Mouse (Mus musculus): ENCODE measurements around the gene Etv6.

Gene Etv6

DNA sequence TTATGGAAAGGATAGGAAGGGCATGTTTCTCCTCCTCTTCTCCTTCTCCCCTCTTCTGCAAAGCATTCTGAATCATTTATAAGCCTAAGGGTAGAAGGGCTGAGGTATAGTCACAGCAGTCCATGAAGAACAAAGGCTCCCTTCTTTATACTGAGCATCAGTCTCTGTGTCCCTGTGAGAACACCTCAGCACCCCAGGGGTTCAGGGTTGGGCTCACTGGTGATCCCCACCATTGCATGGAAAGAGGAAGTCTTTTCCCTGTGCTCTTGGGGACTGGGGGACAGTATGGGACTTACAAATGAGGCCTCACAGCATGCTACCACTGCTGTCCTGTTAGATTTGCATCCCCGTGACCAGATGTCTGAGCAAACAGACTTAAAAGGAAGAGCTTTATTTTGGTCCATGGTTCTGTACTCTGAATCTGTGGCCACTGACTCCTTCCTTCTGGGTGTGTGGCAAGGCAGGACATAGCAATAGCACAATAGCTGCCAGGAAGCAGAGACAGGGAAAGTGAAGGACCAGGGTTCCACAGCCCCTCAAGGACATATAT lies 106.2 kb downstream of the Etv6 start:
- DNase-seq (ENCODE audit: low spot score in 2 of 2) = no peak

DNA sequence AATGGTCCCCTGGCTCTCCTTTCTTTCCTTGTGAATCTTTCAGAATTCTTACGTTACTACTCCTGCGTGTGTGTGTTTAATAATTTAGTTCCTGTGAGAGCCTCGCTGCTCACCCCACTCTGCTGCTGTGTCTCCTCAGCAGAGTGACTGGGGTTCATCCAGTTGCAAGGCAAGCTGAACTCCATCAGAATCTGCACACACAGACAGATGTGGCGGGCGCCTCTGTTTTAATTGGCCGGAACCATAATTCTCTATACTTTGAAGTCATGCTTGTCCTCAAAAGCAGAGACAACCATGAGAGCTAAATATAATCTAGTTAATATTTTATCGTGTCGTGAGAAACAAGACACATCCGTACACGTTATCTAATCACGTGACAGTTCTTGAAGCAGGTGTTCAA lies 107.2 kb downstream of the Etv6 start:
- DNase-seq (ENCODE audit: low spot score in 2 of 2) = no peak

DNA sequence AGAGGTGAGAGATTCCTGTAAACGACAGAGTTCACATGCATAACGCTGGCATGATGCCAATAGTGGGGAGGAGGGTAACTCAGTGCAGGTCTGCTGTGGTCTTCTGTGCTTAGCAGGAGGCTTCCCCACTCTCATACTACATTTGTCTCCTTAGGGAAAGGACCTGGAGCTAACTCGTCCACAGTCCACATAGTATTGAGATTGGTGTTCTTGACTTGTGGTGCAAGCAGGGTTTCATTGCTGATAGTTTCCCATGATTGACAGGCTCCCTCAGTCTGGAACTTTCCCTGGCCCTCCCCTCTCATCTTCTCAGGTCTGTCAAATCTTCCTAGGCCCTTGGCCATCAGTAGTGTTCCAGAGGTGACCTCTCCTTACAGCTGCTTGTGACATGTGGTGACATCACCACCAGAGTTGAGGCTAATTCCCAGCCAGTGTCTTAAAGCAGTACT lies 108.2 kb downstream of the Etv6 start:
- DNase-seq (ENCODE audit: low spot score in 2 of 2) = no peak

DNA sequence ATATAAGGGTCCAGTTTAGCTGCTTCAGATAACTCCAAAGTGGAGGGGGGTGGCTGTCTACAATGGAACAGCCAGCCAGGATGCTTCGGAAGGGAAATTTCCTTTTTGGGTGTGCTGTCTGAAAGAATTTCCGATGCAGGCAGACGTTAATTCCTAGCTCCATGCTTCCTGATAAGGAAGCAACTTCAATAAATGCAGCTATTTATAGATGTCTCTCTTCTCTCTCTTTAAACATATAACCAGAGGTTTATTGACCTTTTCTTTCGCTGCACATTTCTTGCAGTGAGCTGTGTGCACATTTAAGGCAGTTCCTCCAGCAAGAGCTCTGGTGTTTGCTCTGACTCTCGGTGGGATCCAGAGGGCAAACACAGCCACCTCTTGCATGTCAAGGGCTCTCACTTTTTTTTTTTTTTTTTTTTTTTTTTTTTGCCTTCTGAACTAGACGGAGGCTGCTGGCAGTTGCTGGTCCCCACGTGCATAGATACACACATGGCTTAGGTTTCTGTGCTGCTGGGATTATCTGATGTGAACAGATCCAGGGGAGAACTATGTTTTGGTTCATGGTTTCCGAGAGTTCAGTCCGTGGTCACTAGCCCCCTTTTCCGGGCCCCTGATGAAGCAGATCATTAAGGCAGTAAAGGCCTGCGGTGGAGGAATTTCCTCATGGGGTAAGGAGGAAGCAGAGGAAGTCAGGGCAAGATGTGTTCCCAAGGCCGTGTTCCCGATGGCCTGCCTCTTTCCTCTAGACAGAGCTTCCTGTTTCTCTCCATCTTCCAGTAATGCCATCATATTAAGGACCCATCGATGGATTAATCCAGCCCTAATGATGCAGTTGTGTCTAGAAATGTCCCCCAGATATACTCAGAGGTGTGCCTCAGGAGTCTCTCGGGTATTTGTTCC lies 109.0 kb downstream of the Etv6 start:
- no peak for DNase-seq (ENCODE audit: low spot score in 2 of 2)

DNA sequence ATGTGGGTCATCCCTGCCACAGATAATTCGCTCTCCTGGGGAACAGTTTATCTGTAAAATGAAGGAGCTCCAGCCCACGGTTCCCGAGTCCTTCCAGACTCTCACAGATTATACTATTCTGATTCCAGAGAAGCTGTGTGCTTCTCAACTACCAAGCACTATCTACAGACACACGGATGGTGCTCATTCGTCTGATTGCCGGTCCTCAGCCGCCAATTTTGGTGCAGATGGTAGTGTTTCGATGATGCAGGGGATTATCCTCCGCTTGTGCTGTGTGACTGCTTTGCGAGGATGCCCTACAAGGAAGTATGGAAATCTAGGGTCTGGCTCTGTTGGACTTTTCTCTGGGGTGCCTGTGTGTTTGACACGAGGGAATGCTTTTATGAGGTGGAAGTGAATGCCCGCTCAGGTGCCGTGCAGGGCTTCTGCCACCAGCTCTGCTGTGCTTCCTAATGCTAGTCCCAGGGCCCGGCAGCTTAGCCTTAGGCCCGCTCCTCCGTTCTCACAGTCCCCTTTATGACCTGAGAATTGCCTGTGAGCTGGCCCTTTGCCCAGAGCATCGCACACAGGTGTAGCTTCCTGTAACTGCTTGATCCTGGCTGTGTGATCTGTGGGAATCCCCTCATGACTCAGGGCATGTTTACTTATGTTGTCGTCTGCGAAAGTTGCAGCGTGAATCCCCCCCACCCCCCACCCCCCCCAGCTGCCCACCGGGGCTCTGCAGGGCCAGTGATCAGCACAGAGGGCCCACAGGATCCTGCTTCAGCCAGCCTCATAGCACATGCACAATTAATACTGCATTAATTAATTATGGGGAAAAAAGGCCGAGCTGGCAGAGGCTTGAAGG lies 112.3 kb downstream of the Etv6 start:
- no peak for DNase-seq (ENCODE audit: low spot score in 2 of 2)

DNA sequence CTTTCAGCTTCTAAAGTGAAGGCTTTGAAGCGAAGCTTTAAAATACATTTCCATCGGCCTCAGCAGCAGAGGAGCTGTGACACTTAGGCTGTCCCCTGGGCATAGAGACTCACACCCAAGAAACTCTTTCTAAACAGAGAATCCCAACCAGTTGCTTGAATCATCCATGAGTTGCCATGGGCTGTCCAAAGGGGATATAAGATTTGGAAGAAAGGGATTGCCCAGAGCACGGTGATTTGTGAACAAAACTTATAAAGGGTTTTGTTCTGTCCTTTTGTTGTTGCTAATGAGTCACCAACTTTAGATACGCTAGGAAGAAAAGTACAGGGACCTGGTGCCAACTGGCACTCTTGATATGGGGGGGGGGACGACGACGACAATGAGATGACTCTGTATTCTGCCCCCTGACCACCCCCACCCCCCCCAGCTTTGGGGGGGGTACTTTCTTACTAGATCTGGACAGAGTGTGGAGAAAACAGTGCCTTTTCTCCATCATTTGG lies 113.0 kb downstream of the Etv6 start:
- DNase-seq (ENCODE audit: low spot score in 2 of 2) = no peak

DNA sequence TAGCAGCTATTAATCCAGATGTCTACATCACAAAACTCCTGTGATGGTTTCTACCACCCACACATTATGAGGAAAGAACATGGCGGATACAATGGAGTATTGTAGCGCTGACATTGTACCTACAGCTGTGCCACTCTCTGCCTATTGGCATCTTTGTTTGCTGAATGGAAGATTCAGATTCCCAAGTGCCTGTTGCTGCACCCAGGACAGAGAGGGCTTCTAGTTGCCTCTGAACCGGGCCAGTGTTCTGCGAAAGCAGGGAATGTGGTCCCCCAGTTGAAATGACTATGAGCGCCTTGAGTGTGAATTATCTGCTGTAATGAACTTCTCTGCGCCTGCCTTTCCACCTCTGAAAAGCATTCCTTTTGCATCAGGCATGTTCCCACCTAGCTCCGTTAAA lies 114.1 kb downstream of the Etv6 start:
- no peak for DNase-seq (ENCODE audit: low spot score in 2 of 2)

DNA sequence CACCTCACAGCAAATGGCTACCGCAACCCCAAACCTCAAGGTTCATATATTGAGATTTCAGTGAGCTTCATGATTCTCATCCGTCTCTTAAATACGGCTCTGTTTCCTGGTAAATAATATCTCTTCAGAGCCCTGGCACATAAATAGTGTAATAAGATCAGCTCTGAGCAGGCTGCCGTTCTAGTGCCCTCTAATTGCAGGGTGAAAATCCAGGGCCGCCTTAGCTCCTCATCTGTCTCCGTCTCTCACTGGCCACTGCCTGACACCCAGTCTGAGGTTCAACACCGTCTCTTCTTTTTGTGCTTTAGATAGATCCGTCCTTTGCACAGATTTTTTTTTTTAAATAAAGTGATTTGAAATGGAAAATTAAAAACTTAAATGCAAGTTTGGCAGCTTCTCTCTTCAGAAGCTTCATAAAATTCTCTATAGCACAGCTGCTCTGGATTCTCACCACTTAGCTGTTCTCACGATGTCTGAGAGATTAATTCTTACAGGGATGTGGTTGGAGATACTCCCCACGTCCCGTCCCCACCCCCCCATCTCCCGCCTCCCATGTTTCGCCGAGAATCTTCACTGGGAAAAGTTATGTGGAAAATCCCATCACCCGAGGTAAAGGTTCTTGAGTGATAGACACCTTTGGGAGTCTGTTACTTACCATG lies 115.7 kb downstream of the Etv6 start:
- no peak for DNase-seq (ENCODE audit: low spot score in 2 of 2)

DNA sequence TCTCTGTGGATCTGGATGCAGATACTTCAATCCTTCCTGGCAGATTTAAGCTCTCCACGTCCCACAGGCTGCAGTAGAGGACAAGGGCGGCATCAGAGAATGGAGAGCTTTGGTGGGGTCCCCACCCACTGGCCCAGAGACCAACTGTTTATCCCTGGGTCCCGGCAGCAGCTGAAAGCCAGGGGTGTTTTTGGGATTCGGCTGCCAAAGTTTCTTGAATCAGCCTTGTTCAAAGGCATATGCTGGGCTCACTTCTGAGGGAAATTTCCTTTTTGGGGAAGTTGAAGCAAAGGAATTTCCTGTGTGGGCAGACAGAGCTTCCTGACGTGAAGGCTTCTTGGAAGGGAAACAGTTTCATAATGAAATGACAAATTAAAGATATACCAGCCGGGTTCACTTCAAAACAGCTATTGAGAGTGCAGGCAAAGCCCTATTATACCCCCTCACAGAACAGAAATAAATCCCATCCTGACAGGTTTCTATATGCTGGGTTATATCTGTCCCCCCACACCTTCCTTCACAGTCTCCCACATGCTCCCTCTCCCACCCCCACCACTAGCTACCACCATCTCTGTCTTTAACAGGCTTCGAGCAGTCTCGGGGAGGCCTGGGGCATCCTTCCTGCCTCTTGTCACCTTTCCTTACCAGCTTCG lies 116.5 kb downstream of the Etv6 start:
- peak in 1 of 2 experiments; percentile 28 for DNase-seq (ENCODE audit: low spot score in 2 of 2)

DNA sequence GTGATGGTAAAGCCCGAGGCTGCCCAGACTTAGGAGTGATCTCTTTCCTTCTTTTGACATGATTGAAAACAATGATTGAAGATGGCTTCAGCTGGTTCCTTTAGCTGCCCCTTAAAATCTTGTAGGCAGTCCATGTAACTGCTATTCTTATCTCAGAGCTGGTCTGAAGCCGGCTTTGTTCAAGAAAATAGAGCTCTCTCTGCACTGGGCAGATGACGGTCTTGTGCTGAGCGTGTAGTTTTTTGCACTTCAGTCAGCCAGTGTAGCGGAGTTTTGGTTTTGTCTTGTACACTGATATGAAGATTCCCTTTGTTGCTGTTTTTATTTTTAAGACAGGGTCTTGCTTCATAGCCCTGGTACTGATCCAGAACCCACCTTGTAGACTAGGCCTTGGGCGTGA lies 117.0 kb downstream of the Etv6 start:
- no peak for DNase-seq (ENCODE audit: low spot score in 2 of 2)

DNA sequence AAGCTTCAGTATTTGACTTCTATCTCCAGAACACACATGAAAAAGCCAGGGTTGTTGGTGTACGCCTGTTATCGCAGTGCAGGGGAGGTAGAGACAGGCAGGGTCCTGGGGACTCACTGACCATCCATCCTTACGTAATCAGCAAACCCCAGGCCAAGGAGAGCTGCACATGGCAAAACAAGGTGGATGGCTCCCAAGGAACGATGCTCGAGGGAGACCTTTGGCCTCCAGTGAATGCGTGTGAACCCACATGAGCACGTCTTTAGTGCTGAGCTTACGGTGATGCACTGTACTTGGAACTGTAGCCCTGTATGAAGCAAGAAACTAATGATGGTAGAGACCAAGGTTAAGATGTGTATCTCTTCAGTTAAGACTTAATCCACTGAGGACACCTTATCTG lies 119.2 kb downstream of the Etv6 start:
- DNase-seq (ENCODE audit: low spot score in 2 of 2) = no peak

DNA sequence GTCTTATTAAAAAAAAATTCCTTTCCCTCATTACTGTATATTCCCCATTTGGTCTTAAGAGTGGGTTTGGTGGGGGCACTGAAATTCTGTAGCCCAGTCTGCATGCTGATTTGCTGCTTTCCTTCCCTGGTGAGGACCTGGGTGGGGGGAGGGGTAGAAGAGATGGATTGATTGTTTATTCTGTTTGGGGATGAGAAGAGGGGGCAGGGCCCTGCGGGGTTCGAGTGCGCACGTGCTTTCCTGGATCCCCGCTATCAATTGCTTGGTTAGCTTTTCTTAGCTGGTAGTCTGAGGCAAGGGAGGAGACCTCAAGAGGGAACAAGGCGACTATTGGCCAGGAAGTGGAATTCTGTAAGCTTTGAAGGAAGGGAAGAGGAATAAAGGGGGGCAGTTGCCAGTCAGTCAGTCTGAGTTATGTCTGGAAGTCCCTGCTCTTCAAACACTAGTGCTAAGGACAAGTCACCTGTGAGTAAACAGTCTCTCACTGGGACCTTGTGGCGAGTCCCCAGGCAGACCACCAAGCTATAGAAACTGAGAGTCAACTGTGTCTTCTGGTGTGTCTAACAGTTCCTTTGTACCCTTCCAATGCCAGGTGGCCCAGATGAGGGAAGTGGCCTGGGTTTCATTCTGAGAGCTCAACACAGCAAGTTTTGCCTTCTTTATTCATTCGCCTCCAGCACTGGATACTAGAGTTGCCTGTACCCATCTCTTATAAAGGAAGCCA lies 120.6 kb downstream of the Etv6 start:
- DNase-seq (ENCODE audit: low spot score in 2 of 2) = no peak

DNA sequence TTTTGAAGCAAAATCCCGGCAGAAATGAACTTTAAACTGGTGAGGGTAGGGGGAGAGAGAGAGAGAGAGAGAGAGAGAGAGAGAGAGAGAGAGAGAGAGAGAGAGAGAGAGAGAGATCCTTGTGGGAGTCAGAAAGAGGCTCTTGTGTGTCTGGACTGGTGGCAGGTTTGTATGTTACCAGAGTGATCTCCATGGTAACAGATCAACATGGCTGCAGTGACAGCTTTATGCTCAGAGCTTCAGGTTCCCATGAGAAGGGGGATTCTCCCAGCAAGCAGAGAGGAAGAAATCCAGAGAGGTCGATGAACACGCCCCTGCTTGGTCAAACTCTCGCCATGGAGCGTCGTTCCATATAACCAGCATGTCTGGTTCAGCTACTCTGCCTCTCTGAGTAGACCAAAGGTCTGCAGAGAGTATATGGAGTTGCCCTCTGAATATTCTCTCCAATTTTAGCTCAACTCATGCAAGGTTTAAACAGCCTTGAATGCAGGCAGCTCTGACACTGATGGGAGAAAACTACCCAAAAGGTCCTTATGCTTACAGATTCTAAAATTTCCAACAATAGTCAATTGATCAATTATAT lies 122.1 kb downstream of the Etv6 start:
- DNase-seq (ENCODE audit: low spot score in 2 of 2) = no peak

DNA sequence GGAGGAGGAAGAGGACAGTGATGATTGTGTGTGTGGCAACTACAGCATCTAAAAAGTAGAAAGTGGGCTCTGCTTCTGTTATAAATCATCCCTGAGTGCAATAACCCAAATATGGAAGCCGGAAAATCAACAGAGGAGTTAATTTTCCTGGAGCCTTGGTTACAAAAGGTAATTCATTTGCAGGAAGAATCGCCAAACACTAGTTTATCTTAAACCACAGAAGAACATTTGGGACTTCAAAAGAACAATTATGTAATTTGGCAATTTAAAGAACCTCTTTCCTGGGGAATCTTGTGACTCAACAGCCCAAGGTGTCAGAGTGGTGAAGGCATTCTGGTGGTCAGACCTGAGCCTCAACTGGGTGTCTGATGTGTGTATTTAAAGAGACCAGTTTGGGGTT lies 122.7 kb downstream of the Etv6 start:
- no peak for DNase-seq (ENCODE audit: low spot score in 2 of 2)

DNA sequence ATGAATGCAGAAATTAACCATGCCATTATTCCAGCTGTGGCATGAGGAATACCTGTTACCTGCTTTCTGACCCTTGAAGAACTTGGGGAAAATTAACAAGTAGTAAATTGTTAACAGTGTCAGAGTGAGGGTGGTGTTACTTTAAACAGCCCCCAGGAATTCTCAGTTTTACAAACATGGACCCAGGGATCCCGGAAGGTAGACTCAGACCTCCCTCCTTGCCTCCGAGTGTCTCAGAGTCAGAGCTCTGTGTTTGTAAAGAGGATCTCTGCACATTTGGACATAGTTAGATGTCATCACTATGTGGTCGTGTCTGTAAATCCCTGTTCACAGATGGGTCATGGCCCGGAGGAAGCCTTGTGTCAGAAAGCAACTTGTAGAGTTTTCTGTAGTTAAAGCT lies 124.2 kb downstream of the Etv6 start:
- no peak for DNase-seq (ENCODE audit: low spot score in 2 of 2)

DNA sequence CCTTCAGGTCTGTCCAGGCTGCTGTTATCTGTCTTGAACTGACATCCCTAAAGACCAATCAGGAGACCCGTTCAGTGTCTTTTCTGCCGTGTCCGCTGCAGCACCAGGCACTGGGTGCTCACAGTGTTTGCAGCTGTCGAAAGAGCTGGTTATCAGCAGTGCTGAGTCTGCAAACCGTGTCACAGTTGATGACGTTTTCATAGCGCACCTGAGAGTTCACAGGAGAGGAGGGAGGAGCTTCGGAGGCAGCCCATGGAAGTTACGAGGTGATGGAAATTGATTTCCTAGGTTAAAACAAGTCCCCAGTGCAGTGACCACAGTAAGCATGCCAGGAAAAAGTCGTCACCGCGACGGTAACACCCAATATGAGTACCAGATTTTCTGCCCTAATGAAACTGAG lies 125.5 kb downstream of the Etv6 start:
- DNase-seq (ENCODE audit: low spot score in 2 of 2) = no peak

DNA sequence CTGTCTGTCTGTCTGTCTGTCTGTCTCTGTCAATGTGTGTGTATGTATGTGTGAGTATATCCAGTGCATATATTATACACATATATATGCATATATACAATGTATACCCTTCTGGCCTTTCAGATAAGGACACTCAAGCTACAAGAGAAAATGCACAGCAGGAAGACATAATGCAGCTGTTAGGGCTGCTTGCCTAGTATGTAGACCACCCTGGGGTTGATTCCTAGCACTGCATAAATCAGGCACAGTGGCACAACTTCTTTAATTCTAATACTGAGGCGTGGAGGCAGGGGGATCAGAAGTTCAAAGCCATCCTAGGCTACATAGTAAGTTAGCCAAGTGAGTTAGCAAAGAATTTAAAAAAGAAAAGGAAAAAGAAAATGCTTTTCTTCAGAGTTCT lies 127.8 kb downstream of the Etv6 start:
- no peak for DNase-seq (ENCODE audit: low spot score in 2 of 2)

DNA sequence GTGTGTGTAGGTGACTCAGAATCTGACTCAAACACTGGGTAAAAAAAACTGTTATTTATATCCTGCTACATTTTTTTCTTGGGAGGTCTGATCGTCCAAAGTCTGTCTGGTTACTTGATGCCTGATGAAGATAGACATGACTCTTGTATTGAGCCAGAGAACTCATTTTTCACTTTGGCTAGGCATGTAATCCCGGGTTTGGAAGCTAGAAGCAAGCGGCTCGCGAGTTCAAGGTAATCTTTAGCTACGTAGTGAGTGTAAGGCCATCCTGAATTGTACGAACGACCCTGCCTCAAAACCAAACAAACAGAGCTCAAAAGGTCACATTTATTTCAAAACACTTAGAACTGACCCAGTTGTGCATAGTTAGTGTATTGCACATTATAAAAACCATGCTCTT lies 128.9 kb downstream of the Etv6 start:
- no peak for DNase-seq (ENCODE audit: low spot score in 2 of 2)

DNA sequence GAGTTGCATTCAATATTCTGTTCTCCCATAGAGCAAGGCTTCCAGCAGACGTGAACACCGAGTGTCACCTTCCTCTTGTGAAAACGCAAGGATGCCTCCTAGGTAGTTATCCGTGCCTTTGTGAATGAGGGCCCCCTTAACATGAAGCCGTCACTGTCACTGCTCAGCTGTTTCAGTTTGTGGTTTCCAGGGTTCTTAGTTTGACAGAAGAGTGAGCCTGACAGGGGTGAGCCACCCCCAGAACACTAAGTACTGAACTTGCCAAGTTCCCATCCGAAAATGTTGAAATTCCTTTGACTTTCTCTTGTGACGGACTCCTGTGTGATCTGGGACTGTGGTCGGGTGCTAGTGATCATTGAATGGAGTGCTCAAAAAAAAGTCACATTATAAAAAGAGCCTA lies 129.5 kb downstream of the Etv6 start:
- no peak for DNase-seq (ENCODE audit: low spot score in 2 of 2)

DNA sequence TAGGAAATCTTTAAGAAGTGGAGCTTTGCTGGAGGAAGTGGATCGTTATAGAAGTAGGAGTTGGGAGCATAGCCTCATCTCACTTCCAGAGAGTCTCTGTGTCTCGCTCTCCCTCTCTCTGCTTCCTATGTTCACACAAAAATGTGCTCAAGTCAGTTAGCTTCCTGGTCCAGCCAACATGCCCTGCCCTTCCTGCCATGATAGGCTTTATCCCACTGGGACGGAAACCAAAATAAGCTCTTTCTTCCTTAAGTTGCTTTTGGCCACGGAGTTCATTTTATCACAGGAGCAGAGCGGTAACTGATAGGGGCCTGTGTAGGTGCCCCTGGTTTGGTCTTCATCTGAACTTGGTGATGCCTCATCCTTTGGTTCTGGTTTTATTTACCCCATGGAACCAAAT lies 132.5 kb downstream of the Etv6 start:
- DNase-seq (ENCODE audit: low spot score in 2 of 2) = no peak

Measured in frontal cortex, postnatal 25 days (tissue).